Mouse (Mus musculus): ENCODE results near the gene Scarb1. TPM values are rescaled to one million over a fixed set of nuclear protein-coding genes. Genes with fewer than 3 reads are reported as not detected.
A peak's percentile ranks its signal among the peaks of the same experiment; 100 is the strongest.

The Scarb1 gene
- total and polyA plus RNA-seq, 2 experiments from 2014 or later, result 58.2 to 79.8 TPM

DNA sequence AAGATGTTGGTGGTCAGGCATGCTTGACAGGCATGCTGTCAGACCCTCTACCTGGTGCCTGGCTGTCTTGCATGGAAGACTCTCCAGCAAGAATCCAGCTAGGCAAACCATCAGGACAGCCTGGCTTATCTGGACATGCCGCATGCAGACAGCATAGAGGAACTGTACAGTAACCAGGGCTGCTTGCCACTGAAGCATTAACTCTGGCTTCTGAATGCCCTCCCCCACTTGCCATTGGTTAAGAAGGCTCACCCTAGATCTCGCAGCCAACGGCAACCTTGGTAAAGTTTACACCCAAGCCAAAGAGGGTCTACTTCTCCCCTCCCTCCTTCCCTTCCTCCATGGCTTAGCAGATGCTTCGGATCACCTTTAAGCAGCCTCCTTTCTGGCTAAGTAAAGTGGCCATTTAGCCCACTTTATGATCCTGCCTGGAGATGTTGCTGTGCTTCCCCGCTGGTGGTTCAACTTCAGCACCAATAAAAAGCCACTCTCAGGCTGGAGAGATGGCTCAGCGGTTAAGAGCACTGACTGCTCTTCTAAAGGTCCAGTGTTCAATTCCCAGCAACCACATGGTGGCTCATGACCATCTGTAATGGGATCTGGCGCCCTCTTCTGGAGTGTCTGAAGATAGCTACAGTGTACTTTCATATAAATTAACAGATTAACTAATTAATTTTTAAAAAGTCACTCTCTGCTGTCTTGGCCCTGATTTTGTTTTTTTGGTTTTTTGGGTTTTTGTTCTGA, 30.2 kb upstream of the Scarb1 start:
- DNase-seq (ENCODE audit: low spot score), result no peak
- TF ChIP-seq EP300 (IDR thresholded peaks at IDR 0.05; ENCODE audit: low read depth), result no peak
- no peak for TF ChIP-seq CTCF (IDR thresholded peaks at IDR 0.05; ENCODE audit: low read depth)
- H3K9me3 ChIP-seq (replicated peaks; ENCODE audit: control insufficient read depth, low read length), result peaks cover 5% of the 10 kb centered on the region; the same call in 1 of the 2 replicates

GRCm38 (mm10) chr5:125368568-125368967, 27.7 kb upstream of the Scarb1 start:
- DNase-seq (ENCODE audit: low spot score) (peak; percentile 62), ATAC-seq (ENCODE audit: insufficient read depth, low read depth) (peak; percentile 7; the same call in 1 of the 2 replicates)
- TF ChIP-seq CTCF (IDR thresholded peaks at IDR 0.05; ENCODE audit: low read depth) (peak; percentile 86), EP300 (IDR thresholded peaks at IDR 0.05; ENCODE audit: low read depth) (no peak)
- peaks cover under 1% of the 10 kb centered on the region; the same call in 1 of the 2 replicates for H3K9me3 ChIP-seq (replicated peaks; ENCODE audit: control insufficient read depth, low read length)
- under 1% methylated on average over 4 of the region's 4 CpGs for WGBS
- no peak overlapping the region for H3K4me2 ChIP-seq (ENCODE audit: low read depth, low read length)
- no peak overlapping the region for H3K9ac ChIP-seq (replicated peaks; ENCODE audit: low read depth, low read length)
- H3K27ac ChIP-seq (ENCODE audit: low read depth), result no peak overlapping the region
- no peaks in the 10 kb centered on the region for H3K27me3 ChIP-seq (ENCODE audit: control insufficient read depth, insufficient read depth, low read length)
- H3K4me3 ChIP-seq (ENCODE audit: low read depth, low read length), result no peak overlapping the region
- no peaks in the 10 kb centered on the region for H3K36me3 ChIP-seq (replicated peaks; ENCODE audit: control insufficient read depth, insufficient read depth, low read length)
- peaks cover 7% of the 10 kb centered on the region for H3K4me1 ChIP-seq (ENCODE audit: control insufficient read depth, insufficient read depth)

More for the DNA sequence above, 30.2 kb upstream of the Scarb1 start:
- WGBS, result 66% methylated on average over 7 of the region's 7 CpGs
- no peak overlapping the region for H3K27ac ChIP-seq (ENCODE audit: low read depth)
- H3K4me2 ChIP-seq (ENCODE audit: low read depth, low read length), result no peak overlapping the region
- no peaks in the 10 kb centered on the region for H3K4me1 ChIP-seq (ENCODE audit: control insufficient read depth, insufficient read depth)
- no peak for ATAC-seq (ENCODE audit: insufficient read depth, low read depth)
- no peaks in the 10 kb centered on the region for H3K27me3 ChIP-seq (ENCODE audit: control insufficient read depth, insufficient read depth, low read length)
- H3K4me3 ChIP-seq (ENCODE audit: low read depth, low read length), result no peak overlapping the region
- no peak overlapping the region for H3K9ac ChIP-seq (replicated peaks; ENCODE audit: low read depth, low read length)
- H3K36me3 ChIP-seq (replicated peaks; ENCODE audit: control insufficient read depth, insufficient read depth, low read length), result no peaks in the 10 kb centered on the region

DNA sequence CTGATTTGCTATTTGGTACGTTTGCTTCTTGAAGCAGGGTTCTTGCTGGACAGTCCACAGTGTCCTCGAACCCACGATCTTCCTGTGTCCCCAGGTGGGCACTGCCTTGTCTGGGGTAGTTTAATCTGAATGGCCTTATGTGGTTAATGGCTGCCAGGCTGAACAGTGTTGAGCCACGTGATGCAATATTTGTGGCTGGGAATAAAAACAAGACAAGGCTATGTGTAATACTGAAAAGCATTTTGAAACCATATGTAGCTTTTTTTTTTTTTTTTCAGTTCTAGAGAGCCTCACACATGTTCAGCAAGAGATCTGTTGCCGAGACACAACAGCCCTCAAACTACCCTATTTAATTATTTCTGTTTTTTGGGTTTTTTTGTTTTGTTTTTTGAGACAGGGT, 27.3 kb upstream of the Scarb1 start:
- Histone ChIP-seq H3K4me1 (ENCODE audit: control insufficient read depth, insufficient read depth) (peaks cover 10% of the 10 kb centered on the region), H3K36me3 (replicated peaks; ENCODE audit: control insufficient read depth, insufficient read depth, low read length) (no peaks in the 10 kb centered on the region), H3K9ac (replicated peaks; ENCODE audit: low read depth, low read length) (no peak overlapping the region), H3K4me3 (ENCODE audit: low read depth, low read length) (no peak overlapping the region), H3K27ac (ENCODE audit: low read depth) (no peak overlapping the region), H3K27me3 (ENCODE audit: control insufficient read depth, insufficient read depth, low read length) (no peaks in the 10 kb centered on the region), H3K4me2 (ENCODE audit: low read depth, low read length) (no peak overlapping the region), H3K9me3 (replicated peaks; ENCODE audit: control insufficient read depth, low read length) (no peaks in the 10 kb centered on the region)
- 66% methylated on average over 5 of the region's 5 CpGs for WGBS
- TF ChIP-seq EP300 (IDR thresholded peaks at IDR 0.05; ENCODE audit: low read depth) (no peak), CTCF (IDR thresholded peaks at IDR 0.05; ENCODE audit: low read depth) (no peak)
- DNase-seq (ENCODE audit: low spot score), result no peak
- no peak for ATAC-seq (ENCODE audit: insufficient read depth, low read depth)

DNA sequence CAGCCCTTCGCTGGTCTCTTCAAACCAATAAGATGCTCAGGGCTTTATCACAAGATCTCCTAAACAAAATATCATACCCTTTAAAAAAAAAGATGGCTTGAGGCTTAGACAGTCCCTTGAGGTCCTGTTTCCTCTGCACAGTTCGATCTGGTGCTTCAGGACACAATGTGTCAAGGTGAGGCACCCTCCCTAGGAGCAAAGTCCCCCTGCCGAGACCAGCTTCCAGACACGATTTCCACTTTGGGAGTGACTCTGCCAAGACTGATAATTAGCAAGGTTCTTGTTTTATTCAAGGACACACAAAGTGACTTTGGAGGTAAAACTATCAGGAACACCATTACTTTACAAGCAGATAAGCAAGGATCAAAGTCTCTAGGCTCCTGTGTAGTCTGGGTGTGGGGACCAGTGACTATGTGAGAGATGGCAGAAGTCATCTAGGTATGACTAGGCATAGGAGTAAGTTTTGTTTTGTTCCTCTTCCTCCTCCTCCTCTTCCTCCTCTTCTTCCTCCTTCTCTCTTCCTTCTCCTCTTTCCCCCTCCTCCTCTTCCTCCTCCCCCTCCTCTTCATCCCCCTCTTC, 24.0 kb upstream of the Scarb1 start:
- no peak overlapping the region for H3K9ac ChIP-seq (replicated peaks; ENCODE audit: low read depth, low read length)
- ATAC-seq (ENCODE audit: insufficient read depth, low read depth) (no peak), DNase-seq (ENCODE audit: low spot score) (no peak)
- WGBS, result 54% methylated on average over 4 of the region's 4 CpGs
- H3K4me3 ChIP-seq (ENCODE audit: low read depth, low read length), result no peak overlapping the region
- H3K27ac ChIP-seq (ENCODE audit: low read depth), result no peak overlapping the region
- H3K4me2 ChIP-seq (ENCODE audit: low read depth, low read length), result no peak overlapping the region
- H3K27me3 ChIP-seq (ENCODE audit: control insufficient read depth, insufficient read depth, low read length), result no peaks in the 10 kb centered on the region
- no peaks in the 10 kb centered on the region for H3K36me3 ChIP-seq (replicated peaks; ENCODE audit: control insufficient read depth, insufficient read depth, low read length)
- TF ChIP-seq EP300 (IDR thresholded peaks at IDR 0.05; ENCODE audit: low read depth) (no peak), CTCF (IDR thresholded peaks at IDR 0.05; ENCODE audit: low read depth) (no peak)
- no peaks in the 10 kb centered on the region for H3K9me3 ChIP-seq (replicated peaks; ENCODE audit: control insufficient read depth, low read length)
- peaks cover 10% of the 10 kb centered on the region for H3K4me1 ChIP-seq (ENCODE audit: control insufficient read depth, insufficient read depth)

- TF ChIP-seq EP300 (IDR thresholded peaks at IDR 0.05; ENCODE audit: low read depth) (peak; percentile 72), CTCF (IDR thresholded peaks at IDR 0.05; ENCODE audit: low read depth) (no peak)
- ATAC-seq (ENCODE audit: insufficient read depth, low read depth), result peak; percentile 79
- no peaks in the 10 kb centered on the region for H3K36me3 ChIP-seq (replicated peaks; ENCODE audit: control insufficient read depth, insufficient read depth, low read length)
Measured at GRCm38 (mm10) chr5:125363894-125364293, 23.0 kb upstream of the Scarb1 start.

More at GRCm38 (mm10) chr5:125363894-125364293, 23.0 kb upstream of the Scarb1 start:
- Histone ChIP-seq H3K9me3 (replicated peaks; ENCODE audit: control insufficient read depth, low read length) (no peaks in the 10 kb centered on the region), H3K9ac (replicated peaks; ENCODE audit: low read depth, low read length) (no peak overlapping the region), H3K27ac (ENCODE audit: low read depth) (peak overlapping the region; percentile 62), H3K4me1 (ENCODE audit: control insufficient read depth, insufficient read depth) (peaks cover 10% of the 10 kb centered on the region), H3K4me3 (ENCODE audit: low read depth, low read length) (no peak overlapping the region), H3K4me2 (ENCODE audit: low read depth, low read length) (peak overlapping the region; percentile 4; the same call in 1 of the 2 replicates), H3K27me3 (ENCODE audit: control insufficient read depth, insufficient read depth, low read length) (no peaks in the 10 kb centered on the region)
- DNase-seq (ENCODE audit: low spot score), result peak; percentile 71
- 14% methylated on average over 7 of the region's 7 CpGs for WGBS

All from heart, postnatal 0 days (tissue).